Mouse (Mus musculus) embryonic facial prominence, embryonic 12.5 days (tissue): ENCODE results near the gene Zfp319. TPM values are rescaled to one million over a fixed set of nuclear protein-coding genes. Genes with fewer than 3 reads are reported as not detected.
"Not testable (repeated sequence)": the region's sequence is repeated elsewhere in the genome, so short reads cannot be mapped to it uniquely, and the experiment has no call there.

Source experiments
- ATAC-seq: fragments of 200-750 bp; cut with Nextera tagmentation; 2 replicates; pipeline ENCODE4 v1.8.0; 2017; ENCODE audit not compliant: insufficient number of reproducible peaks, insufficient read depth, low FRiP score, low TSS enrichment
- H3K27ac ChIP-seq: fragments of 300-500 bp; sonication (generic); 2 replicates; pipeline ENCODE4 v1.5.1; 2016; ENCODE audit warnings: mild to moderate bottlenecking
- H3K27me3 ChIP-seq: fragments of 300-500 bp; sonication (generic); 2 replicates; pipeline ENCODE4 v1.6.1; 2016; ENCODE audit warnings: mild to moderate bottlenecking, moderate library complexity
- H3K36me3 ChIP-seq: fragments of 300-500 bp; sonication (generic); 2 replicates; pipeline ENCODE4 v1.6.1; 2016; ENCODE audit warnings: mild to moderate bottlenecking
- H3K4me1 ChIP-seq: fragments of 300-500 bp; sonication (generic); 2 replicates; pipeline ENCODE4 v1.6.1; 2016
- H3K4me2 ChIP-seq: fragments of 300-500 bp; sonication (generic); replicated peaks from 2 replicates; pipeline ENCODE4 v1.6.1; 2016; ENCODE audit warnings: mild to moderate bottlenecking, moderate library complexity
- H3K4me3 ChIP-seq: fragments of 300-500 bp; sonication (generic); 2 replicates; pipeline ENCODE4 v1.5.1; 2016; ENCODE audit warnings: mild to moderate bottlenecking
- H3K9ac ChIP-seq: fragments of 300-500 bp; sonication (generic); 2 replicates; pipeline ENCODE4 v1.6.1; 2016; ENCODE audit warnings: mild to moderate bottlenecking, moderate library complexity
- H3K9me3 ChIP-seq: fragments of 300-500 bp; sonication (generic); 2 replicates; pipeline ENCODE4 v1.6.1; 2016; ENCODE audit warnings: mild to moderate bottlenecking, moderate library complexity
- WGBS: fragments of 180-500 bp; shearing (Covaris S2); methylation state at CpG from one replicate; pipeline ENCODE4 v1.1.7; 2016; 5-methylcytosine and 5-hydroxymethylcytosine counted together
- polyA plus RNA-seq: library from polyadenylated mRNA; unstranded; fragments of >200 nt; fragmentation: Nextera tagmentation; extraction: Ambion mirVana; gene quantifications from 2 replicates; pipeline ENCODE4 v1.2.1, GENCODE M21; 2016

Gene Zfp319
- 14.2 and 14.4 TPM in 2 replicates for polyA plus RNA-seq

GRCm38 (mm10) chr8:95331720-95332436, at the start of gene Zfp319, which contains the start of gene Usb1:
Gene Zfp319 (minus strand): TSS chr8:95331950.
Gene Usb1 (plus strand): TSS chr8:95332284.
- Histone ChIP-seq H3K36me3 (peaks cover 35% of the 10 kb centered on the region), H3K27ac (peak within 1 kb of the TSS; percentile 97), H3K4me3 (peak within 1 kb of the TSS; percentile 91), H3K27me3 (no peaks in the 10 kb centered on the region), H3K9me3 (no peaks in the 10 kb centered on the region), H3K4me2 (peak within 1 kb of the TSS; percentile 81), H3K4me1 (peaks cover 13% of the 10 kb centered on the region), H3K9ac (peak within 1 kb of the TSS; percentile 92)
- whole genome bisulfite sequencing: under 1% methylated on average over 77 of the region's 80 CpGs
- peak; percentile 92 for ATAC-seq

GRCm38 (mm10) chr8:95380953-95381352, 49.2 kb upstream of the Zfp319 start:
- Histone ChIP-seq H3K9me3 (no peaks in the 10 kb centered on the region), H3K27ac (no peak overlapping the region), H3K36me3 (no peaks in the 10 kb centered on the region), H3K4me2 (no peak overlapping the region), H3K4me3 (no peak overlapping the region), H3K9ac (no peak overlapping the region), H3K4me1 (0 out of 2 replicates have a peak, but pooled peaks cover 8% of the 10 kb centered on the region), H3K27me3 (no peaks in the 10 kb centered on the region)
- no peak for ATAC-seq

DNA sequence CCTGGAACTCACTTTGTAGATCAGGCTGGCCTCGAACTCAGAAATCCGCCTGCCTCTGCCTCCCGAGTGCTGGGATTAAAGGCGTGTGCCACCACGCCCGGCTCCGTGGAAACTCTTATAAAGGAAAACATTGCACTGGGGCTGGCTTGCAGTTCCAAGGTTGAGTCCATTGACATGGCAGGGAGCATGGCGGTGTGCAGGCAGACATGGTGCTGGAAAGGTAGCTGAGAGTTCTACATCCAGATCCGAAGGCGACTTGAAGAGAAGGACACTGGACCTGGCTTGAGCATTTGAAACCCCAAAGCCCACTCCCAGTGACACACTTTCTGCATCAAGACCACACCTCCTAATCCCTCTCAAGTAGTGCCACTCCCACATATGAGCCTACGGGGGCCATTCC, 47.2 kb upstream of the Zfp319 start:
- H3K4me2 ChIP-seq, H3K36me3 ChIP-seq, H3K9me3 ChIP-seq, H3K4me3 ChIP-seq, H3K9ac ChIP-seq, H3K27ac ChIP-seq, H3K4me1 ChIP-seq, ATAC-seq, H3K27me3 ChIP-seq: not testable (repeated sequence)
- WGBS: 94% methylated on average over 11 of the region's 11 CpGs

DNA sequence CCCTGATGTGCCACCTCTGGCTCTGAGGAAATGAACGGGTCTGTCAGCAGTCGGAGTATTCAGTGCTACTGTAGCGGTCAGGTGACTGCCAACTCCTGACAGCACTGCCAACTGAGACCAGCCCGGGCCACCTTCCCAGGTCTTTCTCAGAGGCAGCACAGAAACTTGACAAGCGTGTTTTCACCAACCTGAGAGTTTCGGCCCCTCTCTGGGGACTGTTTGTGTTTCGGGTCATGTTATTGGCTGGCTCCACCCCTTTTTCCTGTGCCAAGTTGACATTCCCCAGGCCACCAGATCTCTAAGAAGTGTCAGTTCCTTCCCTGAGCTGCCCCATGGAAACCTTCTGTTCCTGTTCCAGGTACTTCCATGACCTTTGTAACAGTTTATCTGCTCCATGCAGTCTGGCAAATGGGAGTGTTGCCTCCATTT, 46.1 kb upstream of the Zfp319 start:
- Histone ChIP-seq H3K9me3 (no peaks in the 10 kb centered on the region), H3K4me3 (no peak overlapping the region), H3K9ac (no peak overlapping the region), H3K27ac (no peak overlapping the region; the same call in 1 of the 2 replicates), H3K4me1 (0 out of 2 replicates have a peak, but pooled peaks cover 8% of the 10 kb centered on the region), H3K27me3 (no peaks in the 10 kb centered on the region), H3K36me3 (no peaks in the 10 kb centered on the region), H3K4me2 (no peak overlapping the region)
- 35% methylated on average over 7 of the region's 7 CpGs for WGBS
- no peak; the same call in 1 of the 2 replicates for ATAC-seq

GRCm38 (mm10) chr8:95377101-95377500, 45.4 kb upstream of the Zfp319 start:
- Histone ChIP-seq H3K9me3 (no peaks in the 10 kb centered on the region), H3K9ac (no peak overlapping the region), H3K4me3 (no peak overlapping the region), H3K36me3 (peaks cover 3% of the 10 kb centered on the region; the same call in 1 of the 2 replicates), H3K27me3 (no peaks in the 10 kb centered on the region), H3K4me1 (0 out of 2 replicates have a peak, but pooled peaks cover 8% of the 10 kb centered on the region), H3K27ac (no peak overlapping the region), H3K4me2 (no peak overlapping the region)
- 80% methylated on average over 4 of the region's 4 CpGs for WGBS
- no peak for ATAC-seq

GRCm38 (mm10) chr8:95376309-95376999, 44.7 kb upstream of the Zfp319 start:
- Histone ChIP-seq H3K27ac (no peak overlapping the region), H3K9ac (no peak overlapping the region), H3K4me3 (no peak overlapping the region)

DNA sequence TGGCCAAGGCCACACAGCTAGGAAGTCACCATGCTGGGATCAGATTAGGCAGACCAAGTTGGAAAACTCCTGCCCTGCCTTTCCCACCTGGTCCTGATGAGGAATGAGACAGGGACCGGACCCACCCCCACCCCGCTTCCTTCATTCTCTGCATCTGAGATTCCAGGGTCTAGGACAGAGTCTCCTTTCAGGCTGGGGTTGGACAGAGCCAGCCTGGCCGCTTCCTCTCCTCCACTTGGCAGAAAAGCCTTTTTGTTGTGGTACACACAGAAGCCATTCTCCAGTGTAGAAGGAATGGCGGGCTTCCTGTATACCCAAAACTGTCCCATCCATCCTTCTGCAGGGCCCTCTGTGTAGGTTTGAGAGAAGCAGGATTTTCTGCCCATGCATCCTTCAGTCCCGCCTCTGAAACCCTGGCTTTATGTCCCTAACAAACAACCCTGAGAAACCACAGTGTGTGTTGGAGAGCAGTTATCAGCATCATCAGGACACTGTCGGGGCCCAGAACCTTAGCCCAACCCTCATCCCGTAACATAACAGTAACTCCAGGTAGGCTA, 43.7 kb upstream of the Zfp319 start:
- H3K4me3 ChIP-seq: no peak overlapping the region
- H3K36me3 ChIP-seq: peaks cover 5% of the 10 kb centered on the region
- no peak overlapping the region for H3K9ac ChIP-seq
- no peak overlapping the region for H3K27ac ChIP-seq
- ATAC-seq: no peak
- no peak overlapping the region for H3K4me2 ChIP-seq
- H3K27me3 ChIP-seq: no peaks in the 10 kb centered on the region
- 0 out of 2 replicates have a peak, but pooled peaks cover 8% of the 10 kb centered on the region for H3K4me1 ChIP-seq
- H3K9me3 ChIP-seq: no peaks in the 10 kb centered on the region
- WGBS: 52% methylated on average over 7 of the region's 7 CpGs

More at GRCm38 (mm10) chr8:95376309-95376999, 44.7 kb upstream of the Zfp319 start:
- no peaks in the 10 kb centered on the region for H3K27me3 ChIP-seq
- H3K9me3 ChIP-seq: no peaks in the 10 kb centered on the region
- peaks cover 5% of the 10 kb centered on the region; the same call in 1 of the 2 replicates for H3K36me3 ChIP-seq
- no peak overlapping the region for H3K4me2 ChIP-seq
- WGBS: 80% methylated on average over 12 of the region's 12 CpGs
- ATAC-seq: no peak
- H3K4me1 ChIP-seq: 0 out of 2 replicates have a peak, but pooled peaks cover 8% of the 10 kb centered on the region

- WGBS: 82% methylated on average over 3 of the region's 3 CpGs
- H3K9ac ChIP-seq: no peak overlapping the region
- H3K4me2 ChIP-seq: no peak overlapping the region
- no peak overlapping the region for H3K27ac ChIP-seq
- peaks cover 9% of the 10 kb centered on the region for H3K36me3 ChIP-seq
- H3K4me1 ChIP-seq: peaks cover 15% of the 10 kb centered on the region
- H3K4me3 ChIP-seq: no peak overlapping the region
- no peaks in the 10 kb centered on the region for H3K27me3 ChIP-seq
- no peaks in the 10 kb centered on the region for H3K9me3 ChIP-seq
- no peak for ATAC-seq
These were observed 42.7 kb upstream of the Zfp319 start for GRCm38 (mm10) chr8:95374429-95374828.

- H3K9me3 ChIP-seq: no peaks in the 10 kb centered on the region
- no peak for ATAC-seq
- no peak overlapping the region for H3K4me3 ChIP-seq
- no peak overlapping the region for H3K27ac ChIP-seq
- H3K4me1 ChIP-seq: peaks cover 17% of the 10 kb centered on the region
- 68% methylated on average over 12 of the region's 12 CpGs for WGBS
- no peaks in the 10 kb centered on the region for H3K27me3 ChIP-seq
- H3K4me2 ChIP-seq: no peak overlapping the region
- H3K36me3 ChIP-seq: peaks cover 10% of the 10 kb centered on the region
- no peak overlapping the region for H3K9ac ChIP-seq
These were observed 41.7 kb upstream of the Zfp319 start for GRCm38 (mm10) chr8:95373389-95374002.

GRCm38 (mm10) chr8:95369581-95370326, 38.0 kb upstream of the Zfp319 start:
- 51% methylated on average over 20 of the region's 20 CpGs for WGBS
- peak; percentile 37; the same call in 1 of the 2 replicates for ATAC-seq
- Histone ChIP-seq H3K9ac (0 out of 2 replicates have a peak overlapping the region, but pooled peaks have one; percentile 44), H3K36me3 (peaks cover 14% of the 10 kb centered on the region), H3K4me2 (peak overlapping the region; percentile 53), H3K4me1 (peaks cover 9% of the 10 kb centered on the region), H3K27ac (peak overlapping the region; percentile 54; the same call in 1 of the 2 replicates), H3K27me3 (no peaks in the 10 kb centered on the region), H3K4me3 (peak overlapping the region; percentile 28), H3K9me3 (no peaks in the 10 kb centered on the region)

- H3K9ac ChIP-seq: no peak overlapping the region
- no peak overlapping the region for H3K27ac ChIP-seq
- H3K4me1 ChIP-seq: peaks cover 17% of the 10 kb centered on the region
- H3K4me2 ChIP-seq: no peak overlapping the region
- no peak for ATAC-seq
- H3K4me3 ChIP-seq: no peak overlapping the region
- WGBS: 99% methylated on average over 2 of the region's 2 CpGs
- H3K9me3 ChIP-seq: no peaks in the 10 kb centered on the region
- no peaks in the 10 kb centered on the region for H3K27me3 ChIP-seq
- 0 out of 2 replicates have a peak, but pooled peaks cover 5% of the 10 kb centered on the region for H3K36me3 ChIP-seq
These were observed 32.1 kb upstream of the Zfp319 start for GRCm38 (mm10) chr8:95363849-95364248.
